14 mouse cellular contexts compared by ENCODE assay signal in genomic region chr11:42775074-42775676, GRCm38 (mm10).
DNase-seq lines count a peak whose midpoint lies in the region.
"Had no signal": no experiment of that assay in that cellular context is flagged by ENCODE, and none has a peak within 500 bp of the region (broad histone marks: within the 10 kb centered on the region; RNA-seq: fewer than 3 reads in every experiment).

No protein-coding gene starts in this region.

- DNase-seq in frontal cortex, postnatal 36 days (ENCODE audit: low spot score in 2 of 2) = peak; percentile 2 to 36
- DNase-seq in frontal cortex, postnatal 14 days (ENCODE audit: low spot score in 2 of 2) = no peak
- DNase-seq in right cerebral cortex, adult 2 months (ENCODE audit: low spot score in 2 of 2) = peak; percentile 16 to 19
- DNase-seq in right cerebral cortex, postnatal 4 days = no peak
- DNase-seq in left cerebral cortex, postnatal 14 days (ENCODE audit: low spot score in 2 of 2) = peak; percentile 14 to 38
- no peak for DNase-seq in yolk sac, embryonic 10.5 days (ENCODE audit: low spot score)
- DNase-seq in thymus, postnatal 36 days = no peak
- DNase-seq: adrenal gland, postnatal 14 days; B cell, adult 2 months; cerebellum, adult 2 months; gastrocnemius, postnatal 36 days; heart, postnatal 14 days; kidney, adult 18-20 months; kidney, postnatal 36 days had no signal

- intact Hi-C loops in left cerebral cortex, postnatal 14 days (cut with DNase I) = no loop called here

Comparison
In these comparisons a context has a peak if more than half of its experiments do, and no peak if none do; other contexts are left out.
1. DNase-seq: peak in frontal cortex, postnatal 36 days (2 of 2), right cerebral cortex, adult 2 months (2 of 2) and left cerebral cortex, postnatal 14 days (2 of 2); none in frontal cortex, postnatal 14 days (0 of 2), right cerebral cortex, postnatal 4 days (single experiment), yolk sac, embryonic 10.5 days (single experiment) and thymus, postnatal 36 days (0 of 2).